Mouse (Mus musculus): ENCODE results near the gene Gm5426. TPM values are rescaled to one million over a fixed set of nuclear protein-coding genes. Genes with fewer than 3 reads are reported as not detected.

Gene Gm5426
- total RNA-seq, 1 experiment from 2014 or later = not detected

DNA sequence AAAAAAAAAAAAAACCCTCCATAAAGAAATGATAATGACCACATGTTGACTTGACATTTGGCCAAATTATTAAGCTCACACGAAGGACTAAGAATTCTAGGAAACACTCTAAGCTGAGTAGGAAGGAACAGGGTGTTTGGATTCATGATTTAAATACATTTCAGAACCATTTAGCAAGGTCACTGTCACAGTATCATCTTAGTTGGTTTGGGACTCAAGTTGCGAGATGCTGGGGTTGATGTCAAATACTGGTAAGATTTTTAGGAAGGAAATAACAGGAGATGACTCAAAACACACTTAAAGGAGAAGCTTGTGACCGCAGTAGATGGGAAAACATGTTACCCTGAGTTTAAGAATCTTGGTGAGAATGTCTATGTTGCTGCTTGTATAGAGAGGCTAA lies 49.2 kb downstream of the Gm5426 start:
- ATAC-seq (replicated peaks; ENCODE audit: low read depth, poor library complexity, severe bottlenecking) = no peak

Other genes starting within 250 kb of the Gm5426 start
- gene Eea1, start 196.0 kb upstream of the Gm5426 start, total RNA-seq (2017) = 40.1 and 48.6 TPM in 2 replicates

Measured in common myeloid progenitor, adult 5-6 weeks (primary cell).